Mouse (Mus musculus) MEL-GATA-1-ER (cell line): Measurements from ENCODE around the gene Irgc1.
"Not testable (repeated sequence)": the region's sequence is repeated elsewhere in the genome, so short reads cannot be mapped to it uniquely, and the experiment has no call there.

ENCODE experiments used
- DNase-seq: peaks from one replicate; pipeline ENCODE4 v3.0.0-alpha.2; 2012; ENCODE audit warnings: low read depth; ENCODE audit errors: extremely low read depth

Irgc1 gene

DNA sequence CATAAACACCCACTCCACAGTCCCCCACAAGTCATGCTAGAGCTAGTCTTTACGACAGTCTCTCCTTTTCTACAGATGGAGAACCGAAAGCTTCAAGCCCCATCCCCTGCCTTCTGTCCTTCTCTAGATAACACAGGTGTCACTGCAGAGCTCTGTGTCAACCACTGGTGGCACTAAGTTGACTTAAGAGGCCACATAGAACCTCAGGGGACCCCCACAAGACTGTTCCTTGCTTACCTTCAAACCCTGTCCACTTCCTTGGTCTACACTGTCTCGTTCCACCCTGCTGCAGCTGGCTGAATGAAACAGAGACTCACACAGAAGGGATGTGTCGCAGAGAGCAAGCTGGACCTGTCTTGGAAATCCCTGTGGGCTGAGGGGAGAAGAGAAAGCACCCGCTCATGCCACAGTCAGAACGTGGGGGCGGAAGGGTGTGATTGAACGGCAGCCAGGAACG, at the start of gene Irgc1:
Irgc1 (minus strand) TSS at position 443 of the 457 bp plus-strand sequence.
- no peak for DNase-seq

DNA sequence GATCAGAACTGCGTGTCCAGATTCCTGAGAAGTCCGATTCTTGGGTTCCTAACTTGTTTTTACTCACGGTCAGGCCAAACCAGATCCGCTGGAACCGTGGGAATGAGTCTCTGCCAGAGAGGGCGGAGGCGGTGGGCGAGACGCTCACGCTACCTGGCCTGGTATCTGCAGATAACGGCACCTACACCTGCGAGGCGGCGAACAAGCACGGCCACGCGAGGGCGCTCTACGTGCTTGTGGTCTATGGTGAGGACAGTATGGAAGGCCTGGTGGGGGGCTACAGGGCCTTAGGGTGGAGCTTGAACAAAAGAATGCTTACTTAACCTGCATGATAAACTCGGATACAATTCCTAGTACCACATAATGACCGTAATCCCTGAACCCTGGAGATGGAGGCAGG, 49.4 kb upstream of the Irgc1 start:
- DNase-seq, result no peak

DNA sequence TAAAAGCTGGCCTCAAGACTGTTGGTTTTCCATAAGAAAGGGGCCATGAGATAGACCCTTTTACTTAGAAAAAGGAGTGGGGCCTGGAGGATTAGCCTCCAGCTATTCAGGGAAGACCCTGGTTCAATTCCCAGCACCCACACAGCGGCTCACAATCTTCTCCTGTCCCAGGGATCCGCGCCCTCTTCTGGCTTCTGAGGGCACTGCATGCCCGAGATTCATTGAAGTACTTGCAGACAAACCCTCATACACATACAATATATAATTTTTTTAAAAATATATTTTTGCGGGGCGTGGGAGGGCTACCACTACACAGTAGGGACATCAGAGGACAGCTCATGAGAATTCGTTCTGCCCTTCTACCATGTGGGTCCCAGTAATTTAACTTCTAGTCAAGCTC, 48.8 kb upstream of the Irgc1 start:
- no peak for DNase-seq

DNA sequence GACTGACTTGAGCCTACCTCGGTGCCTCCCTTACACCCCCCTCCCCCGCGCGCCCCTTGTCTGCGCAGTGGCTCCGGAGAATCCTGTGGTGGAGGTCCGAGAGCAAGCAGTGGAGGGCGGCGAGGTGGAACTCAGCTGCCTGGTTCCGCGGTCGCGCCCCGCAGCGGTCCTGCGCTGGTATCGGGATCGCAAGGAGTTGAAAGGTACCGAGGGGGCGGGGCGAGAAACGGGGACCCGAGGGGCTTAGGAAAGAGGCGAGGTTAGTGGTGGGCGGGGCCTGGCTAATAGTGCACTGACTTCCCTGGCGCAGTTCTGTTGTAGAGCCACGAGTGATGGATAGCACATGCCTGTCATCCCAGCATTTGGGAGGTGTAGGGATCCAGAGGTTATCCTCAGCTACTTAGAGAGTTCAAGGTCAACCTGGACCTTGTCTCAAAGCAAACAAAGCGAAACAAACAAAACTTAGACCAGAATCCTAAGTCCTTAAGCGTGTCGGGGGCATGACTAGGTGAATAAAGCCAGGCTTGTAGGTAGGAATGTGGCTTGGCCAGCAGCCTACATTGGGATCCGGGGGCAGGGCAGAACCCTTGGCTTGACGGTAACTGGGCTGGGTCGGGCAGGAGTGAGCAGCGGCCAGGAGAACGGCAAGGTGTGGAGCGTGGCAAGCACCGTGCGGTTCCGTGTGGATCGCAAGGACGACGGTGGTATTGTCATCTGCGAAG, 47.9 kb upstream of the Irgc1 start:
- DNase-seq, result no peak

DNA sequence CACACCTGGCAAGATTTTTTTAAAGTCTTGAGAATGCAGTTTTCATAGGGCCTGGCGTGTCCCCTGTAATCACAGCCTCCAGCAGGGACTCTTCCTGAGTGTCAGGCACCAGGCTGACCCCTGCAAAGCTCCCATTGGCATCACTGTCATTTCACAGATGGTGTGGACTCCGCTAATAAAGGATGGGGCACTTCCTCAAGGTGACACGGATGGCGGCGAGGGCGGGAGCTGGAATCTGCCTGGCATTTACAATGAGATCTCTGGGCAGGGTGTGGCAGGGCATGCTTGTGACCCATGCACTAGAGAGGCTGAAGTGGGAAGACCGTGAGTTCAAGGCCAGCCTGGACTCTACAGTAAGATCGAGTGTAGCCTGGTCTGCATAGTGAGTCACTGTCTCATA, 36.2 kb upstream of the Irgc1 start:
- DNase-seq, result no peak

DNA sequence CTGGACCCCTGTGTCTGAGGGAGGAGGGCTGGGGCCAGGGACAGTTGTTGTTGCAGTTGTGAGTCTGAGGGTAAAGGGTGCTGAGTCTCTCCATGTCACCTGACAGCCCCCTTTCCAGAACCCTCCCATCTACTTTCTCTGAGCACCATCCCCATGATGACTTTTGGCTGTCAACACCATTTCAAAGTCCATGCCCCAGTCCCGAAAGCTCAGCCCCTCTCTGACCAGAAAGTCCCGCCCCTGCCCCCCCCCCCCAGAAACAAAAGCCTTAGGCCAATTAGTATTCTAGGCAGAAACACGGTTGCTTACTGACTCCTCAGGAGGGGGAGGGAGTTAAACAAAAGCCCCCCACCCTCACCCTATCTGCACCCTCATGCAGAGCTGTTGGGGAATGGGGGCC, 35.3 kb upstream of the Irgc1 start:
- no peak for DNase-seq

DNA sequence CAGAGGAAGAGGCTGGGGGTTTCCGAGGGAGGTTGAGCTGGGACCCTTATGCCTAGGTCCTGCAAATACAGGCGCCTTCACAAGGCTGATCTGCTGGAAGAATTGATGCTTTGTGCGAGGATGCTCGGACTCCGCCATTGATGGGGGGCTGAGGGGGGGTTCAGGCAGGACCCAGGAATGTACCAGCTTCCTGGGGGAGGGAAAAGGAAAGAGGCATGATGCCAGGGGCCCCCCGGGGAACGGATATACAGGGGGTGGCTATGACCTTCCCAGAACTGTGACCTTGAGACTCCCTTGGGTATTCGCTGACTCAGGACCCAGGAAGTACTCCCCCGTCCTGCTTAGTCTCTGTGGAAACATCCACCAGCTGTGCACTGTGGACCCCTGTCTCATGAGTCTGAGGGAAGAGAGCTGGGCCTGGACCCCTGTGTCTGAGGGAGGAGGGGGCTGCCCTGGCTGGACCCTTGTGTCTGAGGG, 34.6 kb upstream of the Irgc1 start:
- no peak for DNase-seq

DNA sequence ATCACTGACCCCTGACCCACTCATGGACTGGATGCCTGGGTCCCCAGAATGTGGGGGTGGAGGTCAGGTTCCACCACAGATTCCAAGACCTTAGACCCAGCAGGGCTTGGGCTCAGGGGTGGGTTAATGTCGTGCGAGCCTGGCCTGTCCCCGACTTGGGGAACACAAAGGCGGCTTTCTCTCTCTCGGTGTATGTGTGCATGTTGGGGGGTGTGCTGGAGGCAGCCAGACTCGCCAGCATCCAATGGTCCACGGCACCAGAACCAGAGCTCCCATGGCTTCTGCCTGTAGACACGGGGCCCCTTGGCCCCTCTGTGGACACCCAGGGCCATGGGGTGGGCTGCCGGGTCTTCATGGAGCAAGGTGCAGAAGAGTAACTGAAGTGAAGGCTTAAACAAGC, 33.4 kb upstream of the Irgc1 start:
- no peak for DNase-seq

DNA sequence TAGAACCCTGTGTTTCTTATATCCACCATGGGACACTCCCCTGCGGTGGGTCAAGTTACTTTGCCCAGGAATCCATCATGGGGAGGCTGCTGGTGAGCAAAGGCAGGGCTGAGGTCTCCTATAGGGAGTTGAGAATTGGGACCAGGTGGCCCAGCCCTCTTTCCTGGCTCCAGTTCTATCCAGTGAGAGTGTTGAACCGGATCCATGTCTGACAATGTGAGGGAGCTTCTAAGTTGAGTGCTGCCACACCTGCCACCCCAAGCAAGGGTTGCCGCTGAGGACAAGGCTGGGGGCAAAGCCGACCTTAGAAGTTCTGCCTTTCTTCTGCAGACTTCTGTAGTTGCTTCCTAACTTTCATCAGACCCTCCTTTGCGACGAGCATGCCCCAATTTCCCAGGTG, 31.2 kb upstream of the Irgc1 start:
- not testable (repeated sequence) for DNase-seq

DNA sequence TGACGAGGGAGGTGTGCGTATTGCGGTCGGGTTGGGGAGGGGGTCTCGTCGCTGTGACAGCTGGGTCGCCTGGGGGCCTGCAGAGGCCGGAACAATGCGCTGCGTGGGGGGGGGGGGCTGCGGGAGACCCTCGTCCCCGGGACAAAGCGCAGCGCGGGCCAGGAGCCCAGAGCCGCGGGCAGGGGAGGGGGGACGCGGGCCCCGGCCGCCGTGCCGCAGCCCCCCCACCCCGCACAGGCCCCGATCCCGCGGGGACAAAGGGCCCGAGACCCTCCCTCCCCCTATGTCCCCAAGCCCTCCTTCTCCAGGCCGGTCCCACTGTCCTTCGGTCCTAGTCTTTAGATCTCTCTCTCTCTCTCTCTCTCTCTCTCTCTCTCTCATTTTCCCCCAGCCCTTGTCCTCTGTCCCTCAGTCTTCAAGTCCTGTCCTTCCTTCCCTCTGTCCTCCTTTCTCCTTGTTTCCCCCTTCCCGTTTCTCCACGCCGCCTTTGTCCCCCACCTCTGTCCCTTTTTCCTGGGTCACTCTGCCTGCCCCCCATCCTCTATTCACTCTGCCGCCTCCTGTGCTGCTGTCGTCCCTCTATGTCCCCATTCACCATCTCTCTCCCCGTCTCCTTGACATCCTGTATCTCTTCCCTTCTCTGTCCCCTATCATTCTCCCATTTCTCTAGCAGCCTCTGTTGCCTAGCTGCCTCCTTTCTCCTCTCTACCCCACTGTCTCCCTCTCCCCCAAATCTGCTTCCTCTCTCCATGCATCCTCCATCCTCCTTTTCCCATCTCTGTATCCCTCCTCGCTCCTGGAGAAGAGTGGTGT, 30.3 kb upstream of the Irgc1 start:
- DNase-seq, result no peak

DNA sequence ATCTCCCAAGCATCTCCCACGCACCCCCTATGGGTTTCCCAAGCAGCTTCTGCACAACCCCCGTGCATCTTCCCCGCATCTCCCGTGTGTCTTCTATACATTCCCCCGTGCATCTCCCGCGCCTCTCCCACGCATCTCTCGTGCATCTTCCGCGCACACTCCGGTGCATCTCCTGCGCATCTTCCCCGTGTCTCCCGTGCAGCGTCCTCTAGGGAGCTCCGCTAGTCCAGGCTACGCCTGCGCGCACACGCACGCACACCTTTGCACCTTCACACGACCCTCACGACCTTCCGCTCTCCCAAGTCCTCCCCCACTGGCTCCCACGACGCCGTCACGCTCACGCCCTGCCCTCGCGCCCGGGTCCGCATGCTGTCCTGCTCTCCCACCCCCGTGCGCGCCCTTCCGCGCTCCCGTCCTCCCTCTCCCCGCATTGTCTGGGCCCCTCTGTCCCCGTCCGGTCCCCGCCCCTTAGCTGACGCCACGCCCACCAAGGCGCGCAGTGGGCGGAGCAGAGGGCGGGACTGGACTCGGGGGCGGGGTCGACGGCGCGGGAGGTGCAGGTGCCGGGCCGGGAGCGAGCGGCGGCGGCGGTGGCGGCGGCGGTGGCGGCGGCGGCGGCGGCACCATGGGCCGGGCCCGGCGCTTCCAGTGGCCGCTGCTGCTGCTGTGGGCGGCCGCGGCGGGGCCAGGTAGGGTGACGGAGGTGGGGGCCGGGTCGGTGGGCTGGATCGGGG, 29.5 kb upstream of the Irgc1 start, which contains the start of gene Cadm4:
Cadm4 (plus strand) TSS at position 550 of the 734 bp plus-strand sequence.
- DNase-seq, result no peak

DNA sequence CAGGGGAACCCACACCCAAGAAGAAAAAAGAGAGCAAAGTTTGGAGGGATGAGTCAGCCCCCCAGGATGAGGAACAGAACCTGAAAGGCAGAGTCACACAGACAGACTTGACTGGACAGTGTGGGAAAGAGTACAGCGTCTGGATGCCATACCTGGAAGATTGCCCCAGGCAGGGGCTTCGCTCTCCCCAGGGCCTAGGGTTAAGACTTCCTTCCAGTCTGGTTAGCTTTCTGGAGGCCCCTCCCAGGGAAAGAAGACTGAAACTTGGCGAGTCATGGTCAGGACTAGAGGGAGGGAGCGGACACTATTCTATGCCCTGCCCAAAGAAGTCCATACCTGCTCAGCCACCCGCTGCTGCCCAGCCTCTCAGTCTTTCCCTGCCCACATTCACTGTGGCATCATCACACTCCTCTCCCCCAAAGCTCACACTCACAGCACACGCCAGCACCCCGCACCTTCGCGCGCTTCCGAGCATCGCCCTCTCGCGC, 28.9 kb upstream of the Irgc1 start:
- no peak for DNase-seq

DNA sequence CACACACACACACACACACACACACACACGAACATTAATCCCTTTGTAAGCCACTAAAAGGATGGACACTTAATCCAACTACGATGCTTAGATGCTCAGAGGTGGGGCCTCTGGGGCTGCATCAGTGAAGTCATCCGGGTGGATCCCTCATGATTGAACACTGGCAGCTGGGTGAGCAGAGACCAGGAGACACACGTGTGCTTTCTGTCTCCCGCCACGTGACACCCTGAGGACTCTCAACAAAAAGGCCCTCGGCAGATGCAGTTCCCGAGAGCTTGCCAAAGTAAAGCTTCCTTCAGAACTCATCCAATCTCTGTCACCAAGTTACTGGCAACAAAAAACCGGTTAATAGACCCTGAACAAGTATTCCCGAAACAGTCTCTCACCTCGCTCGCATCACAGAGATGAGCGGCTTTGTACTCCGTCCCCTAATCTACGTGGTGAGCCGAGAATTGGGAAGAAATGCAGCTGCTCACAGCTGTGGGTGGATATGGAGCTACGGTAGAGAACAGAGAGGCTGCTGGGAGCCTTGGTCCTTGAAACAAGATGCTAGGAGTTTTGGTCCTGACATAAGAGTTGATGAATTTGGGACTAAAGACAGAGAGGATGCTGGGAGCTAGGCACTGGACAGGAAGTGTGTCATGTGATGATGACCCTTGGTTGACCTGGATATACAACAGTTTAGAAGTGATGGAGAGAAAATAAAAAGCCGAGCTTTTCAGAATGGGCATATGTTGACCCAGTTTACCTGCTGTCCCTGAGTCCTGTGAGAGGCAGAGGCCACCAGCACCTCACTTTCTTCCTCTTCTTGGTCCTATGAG, 28.2 kb upstream of the Irgc1 start:
- no peak for DNase-seq

DNA sequence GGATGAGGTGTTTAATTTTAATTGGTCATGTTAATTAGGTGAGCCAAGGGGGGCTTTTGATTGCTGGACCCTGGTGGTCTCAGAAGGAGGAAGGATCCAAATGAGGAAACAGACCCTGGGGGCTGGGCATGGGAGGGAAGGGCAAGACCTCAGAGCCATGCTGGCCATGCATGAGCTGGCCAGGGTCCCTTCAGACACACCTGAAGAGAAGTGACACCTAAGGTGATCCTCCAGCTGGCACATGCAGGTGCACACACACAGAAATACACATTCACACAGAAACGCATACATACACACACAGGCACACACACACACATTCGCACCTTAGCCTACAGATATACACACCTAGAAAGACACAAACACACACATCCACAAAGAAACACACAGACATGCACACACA, 27.6 kb upstream of the Irgc1 start:
- no peak for DNase-seq

DNA sequence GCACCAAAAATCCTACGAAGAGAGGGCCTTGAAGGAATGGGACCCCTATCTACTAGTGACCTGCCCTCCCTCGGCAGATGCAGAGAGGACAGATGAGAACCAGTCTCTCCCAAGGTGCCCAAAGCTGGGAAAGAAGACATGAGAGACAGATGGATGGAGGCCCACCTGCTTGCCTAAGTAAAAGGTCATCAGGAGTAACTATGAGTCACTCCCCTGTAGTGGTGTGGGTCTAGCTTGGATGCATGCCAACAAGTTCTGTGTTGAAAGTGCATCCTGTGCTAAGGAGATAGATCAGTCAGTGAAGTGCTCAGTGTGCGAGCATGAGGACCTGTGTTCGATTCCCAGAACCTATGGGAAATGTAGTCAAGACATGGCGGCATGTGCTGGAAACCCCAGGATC, 26.8 kb upstream of the Irgc1 start:
- DNase-seq, result no peak

DNA sequence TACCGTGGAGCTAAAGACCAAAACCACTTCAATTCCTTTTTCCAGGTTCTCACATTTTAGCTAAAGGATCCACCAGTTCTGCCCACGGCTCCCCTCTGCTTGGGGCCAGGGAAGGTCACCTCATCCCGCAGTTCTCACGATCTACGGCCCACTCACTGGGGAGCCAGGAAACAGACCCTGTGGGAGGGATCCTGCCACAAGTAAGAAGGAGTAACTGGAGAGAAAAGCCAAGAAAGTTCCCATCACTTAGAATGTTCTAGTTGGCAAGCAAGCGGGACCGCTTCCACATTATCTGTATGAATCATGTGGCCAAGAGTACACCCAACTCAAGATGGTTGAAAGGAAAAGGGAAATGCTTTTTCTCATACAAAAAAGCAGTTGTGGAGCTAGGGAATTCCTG, 24.8 kb upstream of the Irgc1 start:
- no peak for DNase-seq

DNA sequence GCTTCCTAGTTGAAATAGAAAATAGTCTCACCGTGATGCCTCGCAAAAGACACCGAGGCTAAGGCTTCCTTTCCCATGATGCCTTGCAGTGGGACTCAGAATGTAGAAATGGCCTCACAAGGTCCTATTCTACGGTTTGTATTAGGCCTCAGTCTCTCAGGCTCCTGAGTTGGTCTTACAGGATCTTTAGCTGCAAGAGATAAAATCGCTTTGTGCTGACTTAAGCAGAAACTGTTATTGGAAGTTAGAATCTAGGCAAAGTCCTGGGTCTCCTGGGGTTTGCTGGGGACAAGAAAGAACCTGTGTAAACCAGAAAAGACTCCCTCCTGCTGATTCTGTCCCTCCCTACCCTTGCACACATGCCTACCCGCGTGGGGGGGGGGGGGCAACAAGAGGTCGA, 24.2 kb upstream of the Irgc1 start:
- DNase-seq, result no peak

DNA sequence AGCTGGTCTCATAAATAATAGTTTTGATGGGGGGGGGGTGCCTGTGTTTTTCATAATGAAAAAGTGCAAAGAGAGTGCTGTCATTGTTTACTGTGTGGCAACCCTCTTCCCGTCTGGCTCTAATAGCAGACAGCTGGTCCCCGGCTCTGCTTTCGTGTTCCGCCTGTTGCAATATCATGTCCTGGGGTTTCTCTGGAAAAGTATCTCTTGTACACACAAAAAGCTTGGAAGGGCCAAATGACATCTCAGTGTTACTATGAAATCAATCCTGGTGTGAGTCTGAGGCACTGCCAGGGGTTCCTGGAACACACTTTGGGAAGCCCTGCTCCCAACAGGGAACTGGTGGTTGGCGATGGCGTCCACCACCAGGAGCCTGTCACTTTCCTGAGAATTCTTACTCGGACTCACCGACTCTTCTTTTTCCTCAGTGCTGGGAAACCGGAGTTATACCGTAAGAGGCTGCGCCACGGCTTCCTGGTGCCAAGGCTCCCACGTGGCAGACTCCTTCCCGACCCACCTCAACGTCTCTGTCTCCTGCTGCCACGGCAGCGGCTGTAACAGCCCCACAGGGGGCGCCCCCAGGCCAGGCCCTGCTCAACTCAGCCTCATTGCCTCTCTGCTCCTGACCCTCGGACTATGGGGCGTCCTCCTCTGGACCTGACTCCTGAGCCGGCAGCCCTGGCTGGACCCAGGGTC, 22.9 kb upstream of the Irgc1 start:
- DNase-seq, result no peak

DNA sequence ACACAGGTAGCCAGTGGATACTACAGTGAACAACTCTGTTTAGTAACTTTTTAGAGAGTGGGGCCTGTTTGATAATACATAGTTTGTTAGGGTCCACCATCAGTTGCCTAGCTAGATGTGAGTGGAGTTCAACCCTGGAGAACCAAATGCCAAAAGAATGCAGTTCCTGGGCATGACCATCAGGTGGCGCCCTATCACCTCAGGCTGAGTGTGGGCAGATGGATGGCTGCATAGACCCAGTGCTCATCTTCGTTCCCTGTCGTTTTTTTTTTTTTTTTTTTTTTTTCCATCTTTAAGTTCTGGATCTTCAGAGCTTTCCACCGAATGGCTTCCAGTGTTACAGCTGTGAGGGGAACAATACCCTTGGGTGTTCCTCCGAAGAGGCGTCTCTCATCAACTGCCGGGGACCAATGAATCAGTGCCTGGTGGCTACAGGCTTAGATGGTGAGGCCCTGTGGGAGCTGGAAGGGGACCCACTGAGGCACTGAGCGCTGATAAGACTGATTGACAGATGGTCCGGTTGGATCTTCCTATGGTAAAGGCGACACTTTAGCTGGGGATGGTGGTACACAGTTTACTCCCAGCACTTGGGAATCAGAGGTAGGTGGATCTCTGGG, 21.9 kb upstream of the Irgc1 start:
- DNase-seq, result no peak

DNA sequence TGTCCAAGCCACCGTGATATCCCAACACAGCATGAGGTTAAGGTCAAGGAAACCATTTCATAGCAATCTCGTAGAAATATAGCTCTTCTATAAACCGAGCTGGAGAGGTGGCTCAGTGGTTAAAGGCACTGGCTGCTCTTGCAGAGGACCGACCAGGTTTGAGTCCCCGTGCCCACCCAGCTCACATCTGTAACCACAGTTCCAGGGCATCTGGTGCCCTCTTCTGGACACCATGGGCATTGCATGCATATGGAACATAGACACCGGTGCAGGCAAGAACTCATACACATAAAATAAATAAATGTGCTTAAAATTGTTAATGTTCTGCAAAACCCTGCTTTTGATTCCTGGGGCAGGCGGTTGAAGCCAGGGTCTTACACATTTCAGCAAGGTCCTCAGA, 20.8 kb upstream of the Irgc1 start:
- DNase-seq, result no peak
